Mouse (Mus musculus): ENCODE results near the gene Dynll1. TPM values are rescaled to one million over a fixed set of nuclear protein-coding genes. Genes with fewer than 3 reads are reported as not detected.

Gene Dynll1
- polyA plus RNA-seq, 1 experiment from 2014 or later = 1,446 TPM

DNA sequence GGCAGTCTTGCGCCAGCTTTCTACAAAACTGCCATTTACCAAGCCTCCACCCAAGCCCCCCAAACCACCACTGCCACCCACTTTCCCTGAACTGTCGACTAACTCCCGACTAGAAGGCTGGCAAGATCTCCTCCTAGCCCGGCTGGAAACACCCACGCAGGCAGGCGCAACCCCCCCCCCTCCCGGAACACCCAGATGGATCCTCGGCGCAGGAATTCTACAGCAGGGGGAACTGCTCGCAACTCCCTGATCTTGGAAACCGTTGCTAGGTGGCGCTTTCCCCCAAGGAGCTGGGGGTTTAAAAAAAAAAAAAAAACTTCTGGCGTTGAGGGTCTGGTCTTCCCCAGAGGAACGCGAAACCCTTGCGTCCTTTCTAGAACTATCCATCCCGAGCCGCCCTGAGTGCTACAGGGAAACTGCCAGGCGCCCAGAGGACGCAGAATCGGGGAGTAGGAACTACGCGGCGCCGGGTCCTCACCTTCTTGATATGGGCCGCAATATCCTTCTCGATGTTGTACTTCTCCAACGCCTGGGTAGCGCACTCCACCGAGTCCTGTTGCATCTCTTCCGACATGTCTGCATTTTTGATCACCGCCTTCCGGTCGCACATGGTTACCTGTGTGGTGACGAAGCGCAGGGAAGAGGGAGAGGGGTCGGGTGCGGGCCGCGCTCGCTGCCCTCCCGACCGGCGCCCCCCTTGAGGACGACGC lies 609 bp downstream of the Dynll1 start:
- ATAC-seq (replicated peaks) = no peak; the same call in none of the 2 replicates
- under 1% methylated on average over 46 of the region's 46 CpGs for WGBS

DNA sequence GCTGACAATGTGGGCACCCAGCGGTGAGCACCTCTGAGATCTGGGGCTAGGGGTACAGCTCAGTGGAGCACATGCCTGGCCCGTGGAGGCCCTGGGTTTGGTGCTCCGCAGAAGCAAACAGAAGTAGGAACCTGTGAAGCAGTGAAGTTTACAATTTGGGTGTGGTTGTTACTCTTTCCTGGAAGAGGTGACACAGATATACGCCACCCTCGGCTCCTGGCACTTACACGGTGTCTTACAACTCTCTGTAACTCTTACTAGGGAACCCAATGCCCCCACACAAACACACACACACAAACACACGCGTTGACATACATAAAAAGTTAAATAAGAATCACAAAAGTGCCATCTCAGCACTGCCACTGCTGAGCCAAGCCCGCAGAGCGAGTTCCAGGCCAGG lies 4.5 kb downstream of the Dynll1 start:
- Histone ChIP-seq H3K27ac (replicated peaks) (no peak overlapping the region), H3K36me3 (peaks cover 43% of the 10 kb centered on the region), H3K9ac (replicated peaks) (no peak overlapping the region), H3K9me3 (no peaks in the 10 kb centered on the region), H3K4me3 (no peak overlapping the region), H3K4me2 (replicated peaks) (no peak overlapping the region), H3K27me3 (no peaks in the 10 kb centered on the region), H3K4me1 (peaks cover 26% of the 10 kb centered on the region)
- no peak for ATAC-seq (replicated peaks)
- WGBS = 84% methylated on average over 10 of the region's 10 CpGs

More for the DNA sequence above, 609 bp downstream of the Dynll1 start:
- Histone ChIP-seq H3K9ac (replicated peaks) (peak overlapping the region; percentile 93), H3K27ac (replicated peaks) (peak overlapping the region; percentile 96), H3K36me3 (peaks cover 26% of the 10 kb centered on the region), H3K27me3 (no peaks in the 10 kb centered on the region), H3K4me3 (peak overlapping the region; percentile 97), H3K4me1 (peaks cover 34% of the 10 kb centered on the region), H3K4me2 (replicated peaks) (peak overlapping the region; percentile 70), H3K9me3 (no peaks in the 10 kb centered on the region)

DNA sequence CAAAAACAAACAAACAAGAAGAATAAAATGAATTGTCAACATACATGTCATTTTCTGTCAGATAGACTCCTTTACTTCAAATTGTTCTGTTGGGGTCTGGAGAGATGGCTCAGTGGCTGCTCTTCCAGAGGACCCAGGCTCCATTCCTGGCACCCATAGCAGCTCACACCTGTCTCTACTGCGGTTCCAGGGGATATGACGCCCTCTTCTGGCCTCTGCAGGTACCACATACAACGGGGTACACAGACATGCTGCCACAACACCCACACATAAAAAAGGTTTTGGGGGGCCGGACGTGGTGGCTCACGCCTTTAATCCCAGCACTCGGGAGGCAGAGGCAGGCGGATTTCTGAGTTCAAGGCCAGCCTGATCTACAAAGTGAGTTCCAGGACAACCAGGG lies 6.6 kb downstream of the Dynll1 start:
- WGBS = 91% methylated on average over 8 of the region's 8 CpGs
- H3K27me3 ChIP-seq = no peaks in the 10 kb centered on the region
- H3K4me3 ChIP-seq = no peak overlapping the region
- ATAC-seq (replicated peaks) = no peak
- H3K9ac ChIP-seq (replicated peaks) = no peak overlapping the region
- H3K4me2 ChIP-seq (replicated peaks) = no peak overlapping the region
- peaks cover 19% of the 10 kb centered on the region for H3K4me1 ChIP-seq
- H3K27ac ChIP-seq (replicated peaks) = no peak overlapping the region
- no peaks in the 10 kb centered on the region for H3K9me3 ChIP-seq
- peaks cover 59% of the 10 kb centered on the region for H3K36me3 ChIP-seq

DNA sequence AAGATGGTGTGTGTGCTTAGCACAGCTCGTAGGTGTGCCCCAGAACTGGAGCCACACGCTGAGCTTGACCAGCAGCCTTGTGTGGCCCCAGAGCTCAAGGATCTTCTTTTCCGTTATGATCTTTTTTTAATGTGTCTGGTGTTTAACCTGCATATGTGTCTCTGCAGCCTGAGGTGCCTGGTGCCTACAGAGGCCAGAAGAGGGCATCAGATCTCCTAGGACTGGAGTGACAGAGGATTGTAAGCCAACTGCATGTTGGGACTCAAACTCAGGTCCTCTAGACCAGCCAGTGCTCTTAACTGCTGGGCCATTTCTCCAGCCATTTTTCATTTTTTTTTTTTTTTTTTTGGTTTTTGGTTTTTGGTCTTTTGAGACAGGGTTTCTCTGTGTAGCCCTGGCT lies 16.1 kb downstream of the Dynll1 start:
- ATAC-seq (replicated peaks) = no peak
- Histone ChIP-seq H3K4me2 (replicated peaks) (no peak overlapping the region), H3K27me3 (no peaks in the 10 kb centered on the region), H3K4me1 (peaks cover 5% of the 10 kb centered on the region), H3K36me3 (peaks cover 41% of the 10 kb centered on the region), H3K27ac (replicated peaks) (no peak overlapping the region), H3K9me3 (no peaks in the 10 kb centered on the region), H3K4me3 (no peak overlapping the region), H3K9ac (replicated peaks) (no peak overlapping the region)
- WGBS = 88% methylated on average over 3 of the region's 3 CpGs

DNA sequence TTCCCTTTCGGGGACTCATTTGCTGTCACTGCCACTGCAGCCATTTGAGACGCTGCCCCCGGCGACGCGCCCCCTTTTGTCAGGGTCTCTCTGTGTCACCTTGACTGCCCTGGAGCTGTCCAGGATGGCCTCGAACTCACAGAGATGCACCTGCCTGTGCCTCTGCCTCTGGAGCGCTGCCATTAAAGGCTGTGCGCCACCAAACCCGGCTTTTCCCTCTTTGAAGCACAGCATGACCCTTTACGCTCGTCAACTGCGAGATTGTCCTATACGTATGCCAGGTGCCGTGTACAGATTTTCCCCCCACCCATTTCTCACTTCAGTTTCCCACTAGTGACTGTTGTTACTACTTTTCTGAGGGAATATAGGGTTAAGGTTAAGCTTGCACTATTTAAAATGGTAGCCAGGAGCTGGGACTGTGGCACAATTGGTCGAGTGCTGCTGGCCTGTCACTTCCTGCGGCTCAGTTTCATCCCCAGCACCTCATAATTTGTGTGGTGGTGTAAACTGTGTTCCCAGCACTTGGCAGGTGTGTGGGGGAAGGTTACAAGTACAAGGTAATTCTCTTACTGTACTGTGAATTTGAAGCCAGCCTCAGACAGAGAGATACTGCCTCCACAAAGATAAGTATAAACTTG lies 20.6 kb downstream of the Dynll1 start:
- ATAC-seq (replicated peaks) = peak; percentile 32
- WGBS = 6% methylated on average over 17 of the region's 17 CpGs
- Histone ChIP-seq H3K9me3 (no peaks in the 10 kb centered on the region), H3K9ac (replicated peaks) (peak overlapping the region; percentile 69), H3K27me3 (no peaks in the 10 kb centered on the region), H3K27ac (replicated peaks) (peak overlapping the region; percentile 41), H3K4me2 (replicated peaks) (peak overlapping the region; percentile 64), H3K4me3 (peak overlapping the region; percentile 69), H3K36me3 (peaks cover 16% of the 10 kb centered on the region), H3K4me1 (peaks cover 8% of the 10 kb centered on the region)

DNA sequence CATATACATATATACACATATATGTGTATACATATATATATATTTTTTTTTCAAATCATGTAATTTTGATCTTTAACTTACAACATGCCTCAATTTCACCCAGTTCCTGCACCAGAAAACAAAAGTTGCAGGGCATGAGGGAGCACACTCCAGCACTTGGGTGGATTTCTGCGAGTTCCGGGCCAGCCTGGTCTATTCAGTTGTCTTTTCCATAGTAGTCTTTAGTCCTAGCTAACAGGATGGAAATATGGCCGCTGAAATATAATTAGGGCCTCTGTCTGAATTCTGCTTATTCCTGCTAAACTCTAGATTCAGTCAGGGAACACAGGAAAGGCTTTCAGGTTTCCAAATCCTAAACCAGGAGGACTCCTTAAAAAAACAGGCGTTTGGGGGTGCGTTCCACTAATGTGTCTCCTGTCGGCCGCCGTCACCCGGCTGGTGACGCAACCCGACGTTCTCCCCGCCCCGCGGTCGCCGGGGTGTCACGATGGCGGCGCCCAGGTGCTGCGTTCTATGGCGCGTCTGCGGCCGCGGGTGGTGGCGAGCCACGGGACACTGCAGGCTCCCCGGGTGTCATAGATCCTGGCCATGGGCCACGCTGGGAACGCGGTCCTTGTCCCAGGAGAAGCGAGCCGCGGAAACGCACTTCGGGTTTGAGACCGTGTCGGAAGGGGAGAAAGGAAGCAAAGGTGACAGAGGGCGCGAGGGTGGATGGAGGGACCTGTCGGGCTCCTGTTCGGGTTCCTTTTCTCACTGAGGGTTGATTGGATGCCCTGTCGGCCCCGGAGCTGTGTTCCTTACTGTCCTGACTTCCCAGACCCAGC lies 21.4 kb downstream of the Dynll1 start, which contains the start of gene Coq5:
Coq5 (plus strand) TSS at position 441 of the 824 bp plus-strand sequence.
- H3K4me2 ChIP-seq (replicated peaks) = peak within 1 kb of the TSS; percentile 64
- peak; percentile 84 for ATAC-seq (replicated peaks)
- no peaks in the 10 kb centered on the region for H3K9me3 ChIP-seq
- WGBS = 3% methylated on average over 45 of the region's 45 CpGs
- peak within 1 kb of the TSS; percentile 69 for H3K4me3 ChIP-seq
- peaks cover 11% of the 10 kb centered on the region for H3K36me3 ChIP-seq
- peaks cover 8% of the 10 kb centered on the region for H3K4me1 ChIP-seq
- H3K27ac ChIP-seq (replicated peaks) = peak within 1 kb of the TSS; percentile 41
- no peaks in the 10 kb centered on the region for H3K27me3 ChIP-seq
- H3K9ac ChIP-seq (replicated peaks) = peak within 1 kb of the TSS; percentile 69

DNA sequence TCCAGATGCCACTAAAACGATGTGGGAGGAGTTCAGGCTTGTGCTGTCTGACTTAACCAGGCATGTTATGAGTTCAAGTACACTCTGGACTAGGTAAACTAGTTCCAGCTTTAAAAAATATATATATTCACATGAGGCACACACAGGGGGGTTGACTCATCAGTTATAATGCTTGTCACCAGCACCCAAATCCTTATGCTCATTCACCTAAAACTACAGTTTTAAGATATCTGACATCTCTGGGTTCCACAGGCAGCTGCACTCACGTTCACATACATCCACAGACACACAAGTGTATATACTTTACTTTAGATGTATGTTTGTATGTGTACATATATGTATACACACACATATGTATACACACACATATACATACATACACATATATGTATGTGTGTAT lies 22.0 kb downstream of the Dynll1 start:
- 53% methylated on average over 2 of the region's 2 CpGs for WGBS
- no peak for ATAC-seq (replicated peaks)
- Histone ChIP-seq H3K4me2 (replicated peaks) (no peak overlapping the region), H3K9ac (replicated peaks) (no peak overlapping the region), H3K4me1 (peaks cover 10% of the 10 kb centered on the region), H3K27ac (replicated peaks) (no peak overlapping the region), H3K9me3 (no peaks in the 10 kb centered on the region), H3K4me3 (no peak overlapping the region), H3K36me3 (peaks cover 5% of the 10 kb centered on the region; the same call in 1 of the 2 replicates), H3K27me3 (no peaks in the 10 kb centered on the region)

DNA sequence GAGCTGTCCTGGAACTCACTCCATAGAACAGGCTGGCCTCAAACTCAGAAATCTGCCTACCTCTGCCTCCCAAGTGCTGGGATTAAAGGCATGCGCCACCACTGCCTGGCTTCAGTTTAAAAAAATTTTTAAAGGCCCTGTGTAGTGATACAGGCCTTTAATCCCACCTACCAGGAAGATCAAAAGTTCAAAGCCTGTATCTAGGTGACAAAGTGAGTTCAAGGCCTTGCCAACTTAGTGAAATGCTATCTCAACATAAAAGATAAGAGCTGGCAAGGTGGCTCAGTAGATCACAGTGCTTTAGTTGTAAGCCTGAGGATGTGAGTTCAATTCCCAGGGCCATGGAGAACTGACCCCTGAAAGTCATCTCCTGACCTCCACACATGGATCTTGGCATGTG lies 22.7 kb downstream of the Dynll1 start:
- ATAC-seq (replicated peaks) = no peak
- Histone ChIP-seq H3K9me3 (no peaks in the 10 kb centered on the region), H3K36me3 (no peaks in the 10 kb centered on the region), H3K27me3 (no peaks in the 10 kb centered on the region), H3K4me1 (peaks cover 17% of the 10 kb centered on the region), H3K4me2 (replicated peaks) (no peak overlapping the region), H3K27ac (replicated peaks) (no peak overlapping the region), H3K4me3 (no peak overlapping the region), H3K9ac (replicated peaks) (no peak overlapping the region)
- WGBS = 83% methylated on average over 1 of the region's 1 CpGs

DNA sequence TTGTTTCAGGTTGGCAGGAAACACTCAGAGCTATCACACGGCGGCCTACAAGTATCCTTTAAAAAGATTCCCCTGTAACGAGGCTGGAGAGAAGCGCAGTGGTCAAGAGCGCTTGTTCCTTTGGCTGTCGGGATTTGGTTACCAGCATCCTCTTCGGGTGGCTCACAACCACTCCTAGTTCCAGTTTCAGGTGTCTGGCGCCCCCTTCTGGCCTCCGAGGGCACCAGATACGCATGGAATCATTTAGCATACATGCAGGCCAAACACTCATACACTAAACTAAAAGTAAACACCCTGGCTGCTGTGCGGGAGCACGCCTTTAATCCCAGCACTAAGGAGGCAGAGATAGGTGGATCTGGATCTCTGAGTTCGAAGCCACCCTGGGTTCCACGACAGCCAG lies 24.8 kb downstream of the Dynll1 start:
- WGBS = 29% methylated on average over 14 of the region's 14 CpGs
- H3K36me3 ChIP-seq = no peaks in the 10 kb centered on the region
- no peak for ATAC-seq (replicated peaks)

DNA sequence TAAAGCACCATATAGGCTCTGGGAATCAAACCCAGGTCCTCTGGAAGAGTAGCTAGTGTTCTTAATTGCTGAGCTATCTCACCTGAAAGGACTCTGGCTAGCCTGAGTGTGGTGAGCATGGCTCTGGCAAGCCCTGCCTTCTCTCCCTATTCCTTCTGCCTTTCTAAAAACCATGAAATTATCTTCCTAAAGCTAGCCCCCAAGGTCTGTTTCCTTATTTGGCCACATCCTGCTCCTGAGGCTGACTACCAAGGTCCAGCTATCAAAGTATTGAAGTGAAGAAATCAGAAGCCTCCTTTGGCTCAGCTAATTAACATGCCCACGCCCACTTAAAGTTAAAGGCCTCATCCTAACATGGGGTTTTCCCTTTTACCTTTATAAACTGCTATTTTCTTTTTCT lies 26.0 kb downstream of the Dynll1 start:
- ATAC-seq (replicated peaks) = no peak
- Histone ChIP-seq H3K4me3 (no peak overlapping the region), H3K9ac (replicated peaks) (no peak overlapping the region), H3K27me3 (no peaks in the 10 kb centered on the region), H3K27ac (replicated peaks) (no peak overlapping the region), H3K36me3 (0 out of 2 replicates have a peak, but pooled peaks cover 2% of the 10 kb centered on the region), H3K9me3 (no peaks in the 10 kb centered on the region), H3K4me1 (peaks cover 33% of the 10 kb centered on the region), H3K4me2 (replicated peaks) (no peak overlapping the region)
- WGBS = 97% methylated on average over 1 of the region's 1 CpGs

More for the DNA sequence above, 24.8 kb downstream of the Dynll1 start:
- Histone ChIP-seq H3K27me3 (no peaks in the 10 kb centered on the region), H3K4me1 (peaks cover 26% of the 10 kb centered on the region), H3K9ac (replicated peaks) (no peak overlapping the region), H3K4me2 (replicated peaks) (no peak overlapping the region), H3K27ac (replicated peaks) (no peak overlapping the region), H3K9me3 (no peaks in the 10 kb centered on the region), H3K4me3 (no peak overlapping the region)

DNA sequence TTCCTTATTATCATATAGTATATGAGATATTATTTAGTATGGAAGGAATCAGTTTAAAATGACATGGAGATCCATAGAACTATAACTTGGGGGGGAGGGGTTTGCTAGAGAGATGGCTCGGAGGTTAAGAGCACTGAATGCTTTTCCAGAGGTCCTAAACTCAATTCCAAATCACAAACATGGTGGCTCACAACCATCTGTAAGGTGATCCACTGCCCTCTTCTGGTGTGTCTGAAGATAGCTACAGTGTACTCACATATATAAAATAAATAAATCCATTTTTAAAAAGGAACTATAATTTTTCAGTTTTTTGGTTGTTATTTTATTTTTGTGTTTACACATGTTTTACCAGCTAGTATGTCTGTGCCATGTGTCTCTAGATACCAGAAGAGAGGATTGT lies 26.4 kb downstream of the Dynll1 start:
- H3K36me3 ChIP-seq = 0 out of 2 replicates have a peak, but pooled peaks cover 6% of the 10 kb centered on the region
- no peak overlapping the region for H3K4me3 ChIP-seq
- no peak overlapping the region for H3K4me2 ChIP-seq (replicated peaks)
- no peaks in the 10 kb centered on the region for H3K27me3 ChIP-seq
- no peak for ATAC-seq (replicated peaks)
- peaks cover 36% of the 10 kb centered on the region for H3K4me1 ChIP-seq
- no peak overlapping the region for H3K9ac ChIP-seq (replicated peaks)
- no peaks in the 10 kb centered on the region for H3K9me3 ChIP-seq
- no peak overlapping the region for H3K27ac ChIP-seq (replicated peaks)
- 75% methylated on average over 1 of the region's 1 CpGs for WGBS

Measured in forebrain, embryonic 15.5 days (tissue).